Mouse (Mus musculus) megakaryocyte-erythroid progenitor cell, adult 5-6 weeks (primary cell): ENCODE measurements around the gene Cdc42se2. TPM values are rescaled to one million over a fixed set of nuclear protein-coding genes. Genes with fewer than 3 reads are reported as not detected.

Experiments
- ATAC-seq: replicated peaks from 2 replicates; pipeline ENCODE4 v1.8.0; 2016; ENCODE audit warnings: mild to moderate bottlenecking, inconsistent platforms; ENCODE audit not compliant: severe bottlenecking, poor library complexity, low FRiP score, low TSS enrichment
- total RNA-seq, 2 experiments: library from RNA; stranded (forward) in 1 of 2; stranded (reverse) in 1 of 2; fragments of 200-1000, 215-1000 nt in 1 of 2; fragments of >200 nt in 1 of 2; fragmentation: Nextera tagmentation in 1 of 2; gene quantifications; 2 replicates each; pipeline ENCODE4 v1.2.3; 2014 to 2017

The Cdc42se2 gene
- total RNA-seq, 2 experiments from 2014 or later = 28.2 to 33.2 TPM

DNA sequence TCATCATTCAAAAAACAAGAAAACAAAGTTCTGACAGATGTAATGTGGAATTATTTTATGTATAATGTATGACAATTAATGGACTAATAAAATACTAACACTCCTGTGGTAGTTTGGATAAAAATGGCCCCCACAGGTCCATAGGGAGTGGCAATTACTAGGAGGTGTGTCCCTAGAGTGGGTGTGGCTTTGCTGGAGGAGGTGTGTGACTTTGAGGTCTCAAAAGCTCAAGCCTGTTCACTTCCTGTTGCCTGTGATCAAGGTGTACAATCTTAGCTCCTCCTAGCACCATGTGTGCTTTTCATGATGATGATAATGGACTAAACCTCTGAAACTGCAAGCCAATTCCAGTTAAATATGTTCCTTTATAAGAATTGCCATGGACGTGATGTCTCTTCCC is 22.7 kb downstream of the Cdc42se2 start:
- ATAC-seq = peak; percentile 79; the same call in 1 of the 2 replicates

GRCm38 (mm10) chr11:54764026-54764425 is 23.4 kb downstream of the Cdc42se2 start:
- ATAC-seq = no peak

DNA sequence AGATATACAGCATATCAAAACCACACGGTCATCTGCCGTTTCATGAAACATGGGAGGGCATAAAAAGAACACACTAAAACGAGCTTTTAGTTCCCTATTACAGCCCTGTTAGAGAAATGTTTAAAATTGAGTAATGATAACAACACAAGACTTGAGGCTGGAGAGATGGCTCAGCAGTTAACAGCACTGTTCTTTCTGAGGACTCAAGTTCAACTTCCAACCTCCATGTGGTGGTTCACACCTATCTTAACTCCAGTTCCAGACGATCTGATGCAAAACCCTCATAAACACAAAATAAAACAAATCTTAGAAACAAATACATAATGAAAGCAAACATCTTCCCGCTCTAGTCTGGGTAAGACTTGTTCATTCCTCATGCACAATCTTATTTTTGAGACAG is 24.7 kb downstream of the Cdc42se2 start:
- no peak for ATAC-seq

GRCm38 (mm10) chr11:54757993-54758392 is 29.5 kb downstream of the Cdc42se2 start:
- peak; percentile 89 for ATAC-seq

DNA sequence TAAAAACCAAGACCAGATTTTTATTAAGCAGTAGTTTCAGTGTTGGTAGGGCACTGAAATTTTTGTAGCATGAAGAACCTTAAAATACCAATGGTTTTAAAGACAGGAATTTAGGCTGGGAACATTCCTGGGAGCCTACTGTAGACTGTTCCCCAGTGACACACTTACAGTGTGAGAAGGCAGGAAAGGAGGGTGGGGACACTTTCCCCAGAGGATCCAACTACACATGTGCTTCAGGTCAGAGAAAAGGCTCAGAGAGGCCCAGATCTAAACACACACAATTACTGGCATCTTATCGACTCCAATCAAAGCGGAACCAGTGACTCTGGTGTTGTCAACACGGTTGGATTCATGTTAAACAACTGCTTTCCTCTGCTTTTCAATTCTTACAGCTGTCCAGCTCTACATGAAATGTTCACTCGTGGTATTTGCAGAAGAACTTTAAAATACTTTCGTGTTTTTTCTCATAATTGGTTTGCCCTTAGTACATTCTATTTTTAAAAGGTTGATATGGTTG is 32.3 kb downstream of the Cdc42se2 start:
- no peak for ATAC-seq

GRCm38 (mm10) chr11:54754301-54755147 is 33.0 kb downstream of the Cdc42se2 start:
- ATAC-seq = no peak

GRCm38 (mm10) chr11:54751502-54751901 is 36.0 kb downstream of the Cdc42se2 start:
- ATAC-seq = no peak

DNA sequence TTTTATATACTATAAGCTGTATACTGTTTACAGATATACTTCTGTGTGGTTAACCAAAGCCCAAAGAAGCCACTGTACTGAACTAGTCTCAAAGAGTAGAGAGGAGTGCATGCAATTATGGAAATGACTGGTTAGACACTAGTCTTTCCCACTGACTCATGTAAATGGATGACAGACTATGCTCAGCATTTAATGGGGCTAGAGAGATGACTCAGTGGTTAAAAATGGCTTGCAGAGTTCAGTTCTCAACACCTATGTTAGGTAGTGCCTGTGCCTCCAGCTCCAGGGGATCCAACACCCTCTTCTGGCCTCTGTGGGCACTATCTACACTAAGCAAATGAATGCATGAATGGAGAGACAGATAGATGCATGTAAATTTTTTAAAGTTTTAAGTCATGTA is 38.6 kb downstream of the Cdc42se2 start:
- no peak for ATAC-seq

DNA sequence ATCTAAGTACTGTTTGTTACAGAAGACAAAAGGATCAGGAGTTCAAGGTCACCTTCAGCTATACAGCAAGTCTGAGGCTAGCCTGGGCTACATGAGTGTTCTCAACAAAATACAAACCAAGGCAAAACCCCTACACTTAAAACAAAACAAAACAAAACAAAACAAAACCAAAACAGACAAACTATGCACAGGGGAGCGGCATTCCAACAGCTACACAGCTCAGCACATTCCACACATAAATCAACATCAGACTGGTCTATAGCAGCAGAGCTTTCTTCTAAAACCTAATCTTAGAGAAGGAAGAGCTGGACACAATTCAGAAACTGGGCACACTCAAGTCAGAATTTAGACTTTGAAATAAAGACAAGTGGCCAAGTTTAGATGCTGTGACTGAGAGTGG is 43.2 kb downstream of the Cdc42se2 start:
- ATAC-seq = no peak

DNA sequence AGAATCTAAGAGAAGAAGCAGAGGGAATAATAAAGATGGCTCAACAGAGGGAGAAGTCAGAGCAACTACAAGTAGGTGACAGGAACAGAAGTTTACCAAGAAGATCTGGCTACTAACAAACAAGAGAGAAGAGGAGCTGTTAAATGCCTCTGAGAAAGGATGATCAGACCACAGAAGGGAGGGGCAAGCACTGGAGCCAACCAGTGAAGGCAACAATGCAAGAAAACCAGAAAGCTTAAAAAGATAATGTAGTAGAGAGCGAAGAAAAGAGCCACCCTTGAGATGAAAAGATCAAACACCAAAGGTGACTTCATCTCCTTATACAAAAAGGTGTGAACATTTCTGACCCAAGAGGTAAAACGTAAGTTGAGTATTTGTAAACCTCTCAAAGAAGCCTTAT is 46.1 kb downstream of the Cdc42se2 start:
- ATAC-seq = no peak

DNA sequence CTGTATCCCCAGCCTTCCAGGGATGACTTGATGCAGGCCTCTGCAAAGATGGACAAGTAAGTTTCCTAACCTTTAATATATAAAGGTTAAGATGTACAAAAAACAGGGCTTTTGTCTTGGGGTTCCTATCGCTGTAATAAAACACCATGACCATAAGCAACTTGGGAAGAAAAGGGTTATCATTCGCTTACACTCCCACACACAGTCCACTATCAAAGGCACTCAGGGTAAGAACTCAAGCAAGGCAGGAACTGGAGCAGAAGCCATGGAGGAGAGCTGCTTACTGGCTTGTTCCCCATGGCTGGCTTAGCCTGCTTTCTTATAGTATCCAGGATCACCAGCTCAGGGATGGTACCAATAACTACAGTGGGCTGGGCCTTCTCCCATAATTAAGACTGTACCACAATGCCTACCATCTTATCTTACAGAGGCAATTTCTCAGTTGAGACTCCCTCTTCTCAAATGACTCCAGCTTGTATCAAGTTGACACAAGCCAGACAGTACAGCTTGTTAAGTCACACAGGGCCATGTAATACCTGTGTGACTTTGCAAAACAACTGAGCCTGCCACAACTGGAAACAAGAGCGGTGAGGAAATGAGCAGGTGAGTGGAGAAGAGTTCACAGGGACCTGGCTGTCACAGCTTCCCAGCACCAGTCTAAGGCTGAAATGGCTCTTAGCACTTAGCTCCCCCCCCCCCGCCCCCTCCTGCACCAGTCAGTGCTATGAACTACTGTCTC is 48.3 kb downstream of the Cdc42se2 start:
- peak; percentile 61; the same call in 1 of the 2 replicates for ATAC-seq

DNA sequence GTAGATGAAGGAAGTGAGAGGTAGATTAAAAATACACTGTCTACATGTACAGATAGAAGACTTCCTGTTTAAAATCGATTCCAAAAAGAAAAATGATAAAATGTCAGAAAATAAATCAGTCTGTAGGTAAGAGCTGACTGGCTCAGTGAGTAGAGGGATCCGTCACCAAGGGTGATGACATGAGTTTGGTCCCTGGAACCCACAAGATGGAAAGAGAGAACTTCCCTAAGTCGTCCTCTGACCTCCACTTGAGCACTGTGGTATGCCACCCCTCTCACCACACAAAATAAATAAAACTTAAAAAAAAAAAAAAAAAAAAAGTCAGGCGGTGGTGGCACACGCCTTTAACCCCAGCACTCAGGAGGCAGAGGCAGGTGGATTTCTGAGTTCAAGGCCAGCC is 50.6 kb downstream of the Cdc42se2 start:
- no peak for ATAC-seq

GRCm38 (mm10) chr11:54735114-54735513 is 52.4 kb downstream of the Cdc42se2 start:
- no peak for ATAC-seq

DNA sequence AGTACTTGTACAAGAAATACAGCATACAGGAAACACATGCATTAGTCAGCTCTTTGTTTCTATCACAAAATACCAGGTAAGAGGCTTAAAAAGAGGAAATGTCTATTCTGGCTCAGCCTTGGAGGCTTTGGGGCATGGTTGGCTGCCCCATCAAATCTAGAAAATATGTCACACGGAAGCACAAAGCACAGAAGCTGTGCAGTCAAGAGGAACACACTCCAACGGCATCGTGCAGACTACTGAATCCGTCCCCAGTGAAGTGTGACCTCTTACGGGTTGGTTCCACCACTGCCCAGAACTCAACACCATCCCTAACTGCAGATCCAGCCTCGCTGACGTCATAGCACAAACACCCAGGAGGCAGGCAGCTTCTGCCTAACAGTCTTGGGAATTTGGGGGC is 53.9 kb downstream of the Cdc42se2 start:
- no peak for ATAC-seq

GRCm38 (mm10) chr11:54731367-54731766 is 56.1 kb downstream of the Cdc42se2 start:
- no peak for ATAC-seq

DNA sequence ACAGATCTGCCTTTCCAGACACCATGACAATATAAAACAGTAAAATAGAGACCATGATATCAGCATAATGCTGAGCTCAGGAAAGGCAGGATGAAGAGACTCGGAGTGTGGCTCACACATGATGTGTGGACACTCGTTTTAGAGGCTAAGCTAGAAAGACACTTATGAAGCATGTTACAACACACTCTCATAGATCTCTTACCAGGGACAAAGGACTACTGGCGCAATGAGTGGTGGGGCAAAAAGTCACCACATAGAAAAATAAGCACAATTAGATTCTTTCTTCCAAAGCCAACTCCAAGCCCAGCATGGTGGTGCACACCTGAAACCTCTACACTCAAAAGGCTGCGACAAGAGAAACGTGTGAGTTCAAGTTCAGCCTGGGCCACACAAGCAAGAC is 56.5 kb downstream of the Cdc42se2 start:
- ATAC-seq = no peak

- ATAC-seq = no peak
These were observed 58.2 kb downstream of the Cdc42se2 start for GRCm38 (mm10) chr11:54729311-54729710.

GRCm38 (mm10) chr11:54728371-54728770 is 59.1 kb downstream of the Cdc42se2 start:
- ATAC-seq = no peak

- ATAC-seq = no peak
These were observed 60.1 kb downstream of the Cdc42se2 start for GRCm38 (mm10) chr11:54727327-54727901.

DNA sequence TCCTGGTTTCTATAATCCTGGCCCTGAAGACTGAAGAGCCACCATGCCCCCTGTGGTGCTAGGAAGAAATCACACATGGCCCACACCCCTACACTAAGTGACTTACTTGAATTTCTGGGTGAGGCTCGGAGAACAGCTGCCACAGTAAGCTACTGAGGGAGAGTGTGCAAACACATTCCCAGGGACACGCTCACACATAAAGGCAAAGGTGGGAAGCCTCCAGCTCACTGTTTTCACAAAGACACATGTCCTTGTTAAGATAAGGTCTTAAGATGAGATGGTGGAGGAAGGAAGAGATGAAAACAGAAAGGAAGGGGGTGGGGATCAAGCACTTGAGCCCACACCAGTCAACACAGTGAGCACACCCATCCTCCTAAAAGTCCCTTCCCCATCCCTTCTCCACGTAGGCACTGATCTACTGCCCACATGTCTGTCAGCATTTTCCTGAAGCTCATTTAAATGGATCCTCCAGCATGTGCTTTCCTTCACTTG is 60.9 kb downstream of the Cdc42se2 start:
- ATAC-seq = 0 out of 2 replicates have a peak, but pooled peaks have one; percentile 41
